Mouse (Mus musculus) ES-Bruce4 (cell line): ENCODE results near the gene Hoxb1. TPM values are rescaled to one million over a fixed set of nuclear protein-coding genes. Genes with fewer than 3 reads are reported as not detected.

Experiments
- H3K27ac ChIP-seq: 2 replicates; pipeline ENCODE4 v1.5.1; 2012; ENCODE audit warnings: low read length, inconsistent platforms; ENCODE audit not compliant: insufficient read depth
- H3K27me3 ChIP-seq: 2 replicates; pipeline ENCODE4 v1.6.1; 2012; ENCODE audit warnings: mild to moderate bottlenecking, low read length, inconsistent platforms; ENCODE audit not compliant: control insufficient read depth, poor library complexity, insufficient read depth, severe bottlenecking
- H3K36me3 ChIP-seq: 2 replicates; pipeline ENCODE4 v1.6.1; 2012; ENCODE audit warnings: inconsistent platforms, mild to moderate bottlenecking, low read length, moderate library complexity; ENCODE audit not compliant: control insufficient read depth, poor library complexity, insufficient read depth, severe bottlenecking
- H3K4me1 ChIP-seq: one replicate; pipeline ENCODE4 v1.8.1; 2011; ENCODE audit warnings: low read length; ENCODE audit not compliant: control insufficient read depth, insufficient read depth
- H3K4me3 ChIP-seq: 2 replicates; pipeline ENCODE4 v1.5.1; 2011; ENCODE audit warnings: low read depth, mild to moderate bottlenecking, low read length
- H3K9ac ChIP-seq: 2 replicates; pipeline ENCODE4 v1.6.1; 2012; ENCODE audit warnings: low read depth, mild to moderate bottlenecking, inconsistent platforms; ENCODE audit not compliant: poor library complexity, severe bottlenecking
- H3K9me3 ChIP-seq: replicated peaks from 2 replicates; pipeline ENCODE4 v1.6.1; 2012; ENCODE audit warnings: mild to moderate bottlenecking, low read length, inconsistent platforms; ENCODE audit not compliant: control insufficient read depth, poor library complexity, insufficient read depth, severe bottlenecking
- CTCF ChIP-seq: IDR thresholded peaks from one replicate; pipeline ENCODE4 v1.8.1; 2011; ENCODE audit warnings: low read depth, low read length
- EP300 ChIP-seq: IDR thresholded peaks from 2 replicates; pipeline ENCODE4 v1.6.1; 2011; ENCODE audit warnings: low read depth, low read length; ENCODE audit not compliant: insufficient read depth
- POLR2A ChIP-seq: IDR thresholded peaks from one replicate; pipeline ENCODE4 v1.8.1; 2011; ENCODE audit warnings: low read length; ENCODE audit not compliant: insufficient read depth
- polyA plus RNA-seq: library from polyadenylated mRNA; stranded (reverse); fragments of >200 nt; gene quantifications from 2 replicates; pipeline ENCODE4 v1.2.4, GENCODE M21; 2011; ENCODE audit warnings: low read depth; ENCODE audit not compliant: missing spikeins, insufficient read depth, insufficient read length

Hoxb1 gene
- polyA plus RNA-seq, 1 experiment, result not detected

DNA sequence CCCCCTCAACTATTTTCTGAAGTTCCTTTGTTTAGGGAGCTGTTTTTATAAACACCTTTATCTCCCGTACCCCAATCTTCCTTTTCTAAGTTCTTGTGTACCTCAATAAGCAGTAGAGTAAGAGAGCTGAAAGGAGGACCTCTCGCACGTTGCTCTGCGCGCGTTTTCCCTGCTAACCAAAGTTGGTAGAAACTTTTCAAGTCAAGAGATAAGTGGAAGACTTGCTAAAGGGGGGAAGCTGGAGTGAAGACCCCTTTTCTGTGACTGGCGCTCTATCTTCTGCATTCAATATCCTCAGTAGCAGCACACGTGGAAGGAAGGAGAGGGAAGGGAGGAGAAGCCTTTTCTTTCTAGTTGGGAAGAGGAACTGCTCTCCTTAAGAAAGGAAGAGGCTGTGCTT, 40.6 kb upstream of the Hoxb1 start:
- H3K27ac ChIP-seq, result no peak overlapping the region
- no peak for TF ChIP-seq POLR2A
- no peaks in the 10 kb centered on the region for H3K4me1 ChIP-seq
- H3K36me3 ChIP-seq, result no peaks in the 10 kb centered on the region
- H3K9ac ChIP-seq, result no peak overlapping the region
- no peak overlapping the region for H3K4me3 ChIP-seq
- no peaks in the 10 kb centered on the region for H3K9me3 ChIP-seq
- H3K27me3 ChIP-seq, result peaks cover 56% of the 10 kb centered on the region

DNA sequence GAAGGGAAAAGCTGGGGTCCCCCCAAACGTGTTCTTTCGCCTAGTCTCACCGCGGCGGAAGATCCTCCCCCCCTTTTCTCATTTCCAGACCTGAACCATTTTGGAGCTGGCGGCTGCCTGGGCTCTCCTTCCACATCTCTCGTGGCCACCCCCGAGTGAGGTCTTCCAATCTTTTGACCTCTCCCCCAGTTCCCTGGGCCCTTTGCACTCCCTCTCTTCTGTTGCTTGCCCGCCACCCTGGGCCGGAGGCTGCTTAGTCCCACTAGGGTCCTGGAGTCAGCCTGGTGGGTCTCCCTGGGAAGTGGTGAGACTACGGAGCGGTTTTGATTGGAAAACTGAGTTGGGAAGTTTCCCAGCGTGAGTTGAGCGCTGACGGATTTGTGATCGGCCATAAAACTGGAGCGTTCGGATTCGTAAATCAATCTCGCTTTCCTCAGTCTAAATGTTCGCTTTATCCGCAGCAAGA, 39.8 kb upstream of the Hoxb1 start:
- H3K9ac ChIP-seq, result no peak overlapping the region
- no peaks in the 10 kb centered on the region for H3K4me1 ChIP-seq
- H3K4me3 ChIP-seq, result no peak overlapping the region
- H3K27ac ChIP-seq, result no peak overlapping the region
- H3K9me3 ChIP-seq, result no peaks in the 10 kb centered on the region
- no peak for TF ChIP-seq POLR2A
- TF ChIP-seq CTCF, result no peak
- no peak for TF ChIP-seq EP300
- H3K36me3 ChIP-seq, result no peaks in the 10 kb centered on the region
- H3K27me3 ChIP-seq, result peaks cover 53% of the 10 kb centered on the region

DNA sequence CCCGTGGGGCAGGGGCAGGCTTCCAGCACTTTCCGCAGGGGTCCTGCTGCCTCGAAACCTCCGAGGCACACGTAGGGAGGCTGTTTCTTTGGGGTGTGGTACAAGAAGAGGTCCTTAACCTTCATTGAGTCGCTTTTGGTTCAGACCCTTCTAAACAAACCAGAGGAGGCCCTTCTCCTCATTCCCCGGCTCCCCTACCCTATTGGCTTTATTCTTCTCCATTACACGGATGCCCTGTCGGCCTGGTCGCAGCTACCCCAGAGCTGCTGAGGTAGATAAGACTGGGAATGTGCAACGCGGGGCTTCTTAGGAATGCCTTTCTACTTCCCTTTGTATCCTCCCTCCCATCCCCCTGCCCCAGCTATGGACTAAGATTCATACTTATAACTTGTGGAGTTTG, 38.8 kb upstream of the Hoxb1 start:
- Histone ChIP-seq H3K4me3 (no peak overlapping the region), H3K27me3 (peaks cover 54% of the 10 kb centered on the region), H3K9me3 (no peaks in the 10 kb centered on the region), H3K9ac (no peak overlapping the region), H3K27ac (no peak overlapping the region), H3K36me3 (no peaks in the 10 kb centered on the region), H3K4me1 (peaks cover under 1% of the 10 kb centered on the region)
- TF ChIP-seq POLR2A (no peak), CTCF (no peak), EP300 (no peak)

- no peak overlapping the region for H3K9ac ChIP-seq
These were observed 38.4 kb upstream of the Hoxb1 start for GRCm38 (mm10) chr11:96327122-96327521.

GRCm38 (mm10) chr11:96327750-96328149, 37.8 kb upstream of the Hoxb1 start:
- H3K36me3 ChIP-seq, result no peaks in the 10 kb centered on the region
- no peak overlapping the region for H3K27ac ChIP-seq
- H3K9me3 ChIP-seq, result no peaks in the 10 kb centered on the region
- TF ChIP-seq CTCF (no peak), EP300 (no peak), POLR2A (no peak)
- H3K4me1 ChIP-seq, result peaks cover 2% of the 10 kb centered on the region
- H3K9ac ChIP-seq, result no peak overlapping the region
- no peak overlapping the region for H3K4me3 ChIP-seq
- peaks cover 61% of the 10 kb centered on the region for H3K27me3 ChIP-seq

More at GRCm38 (mm10) chr11:96327122-96327521, 38.4 kb upstream of the Hoxb1 start:
- Histone ChIP-seq H3K4me1 (peaks cover 2% of the 10 kb centered on the region), H3K4me3 (no peak overlapping the region), H3K27ac (no peak overlapping the region), H3K36me3 (no peaks in the 10 kb centered on the region), H3K27me3 (peaks cover 58% of the 10 kb centered on the region), H3K9me3 (no peaks in the 10 kb centered on the region)
- TF ChIP-seq EP300 (no peak), CTCF (no peak), POLR2A (no peak)

DNA sequence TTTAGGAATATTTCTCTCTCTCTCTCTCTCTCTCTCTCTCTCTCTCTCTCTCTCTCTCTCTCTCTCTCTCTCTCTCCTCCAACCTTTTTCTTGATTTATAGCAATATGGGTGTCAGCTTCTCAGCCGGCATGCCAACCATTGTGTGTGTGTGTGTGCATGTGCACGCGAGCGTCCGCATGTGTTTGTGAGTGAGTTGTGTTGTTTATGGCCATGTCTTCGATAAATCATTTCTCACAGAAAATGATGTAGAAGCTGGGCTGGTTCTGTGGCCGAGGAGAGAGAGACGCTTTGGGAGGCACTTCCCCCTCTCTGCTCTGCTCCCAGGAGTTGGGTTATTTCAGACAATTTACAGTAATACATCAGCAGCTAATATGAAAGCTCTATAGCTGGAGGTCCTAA, 36.9 kb upstream of the Hoxb1 start:
- H3K36me3 ChIP-seq, result no peaks in the 10 kb centered on the region
- no peaks in the 10 kb centered on the region for H3K9me3 ChIP-seq
- peaks cover 64% of the 10 kb centered on the region for H3K27me3 ChIP-seq
- TF ChIP-seq EP300 (no peak), CTCF (no peak), POLR2A (no peak)
- H3K4me1 ChIP-seq, result peaks cover 2% of the 10 kb centered on the region
- no peak overlapping the region for H3K4me3 ChIP-seq
- H3K9ac ChIP-seq, result no peak overlapping the region
- H3K27ac ChIP-seq, result no peak overlapping the region

GRCm38 (mm10) chr11:96332105-96332504, 33.4 kb upstream of the Hoxb1 start:
- no peak overlapping the region for H3K4me3 ChIP-seq
- no peak overlapping the region for H3K27ac ChIP-seq
- peaks cover 2% of the 10 kb centered on the region for H3K4me1 ChIP-seq
- no peak overlapping the region for H3K9ac ChIP-seq
- H3K36me3 ChIP-seq, result no peaks in the 10 kb centered on the region
- peaks cover 62% of the 10 kb centered on the region for H3K27me3 ChIP-seq
- TF ChIP-seq EP300, result no peak
- TF ChIP-seq CTCF, result no peak
- no peak for TF ChIP-seq POLR2A
- H3K9me3 ChIP-seq, result no peaks in the 10 kb centered on the region
